Mouse (Mus musculus) heart, postnatal 10 days (tissue): ENCODE measurements around the gene Vps37c. TPM values are rescaled to one million over a fixed set of nuclear protein-coding genes. Genes with fewer than 3 reads are reported as not detected.

Experiments
- DNase-seq, 2 experiments: peaks; one replicate each; pipeline ENCODE4 v3.0.0; 2021
- intact Hi-C: fragments of 180-260 bp; cut with DNase I; formaldehyde crosslinking; loops from one replicate; pipeline ENCODE4 v1.15.1; 2025
- total RNA-seq, 2 experiments: library from RNA; stranded (reverse); gene quantifications; 2 replicates each; pipeline ENCODE4 v1.2.3; 2021

Vps37c gene
- total RNA-seq = 10 to 100 TPM; 23.3 to 27.1 TPM

DNA sequence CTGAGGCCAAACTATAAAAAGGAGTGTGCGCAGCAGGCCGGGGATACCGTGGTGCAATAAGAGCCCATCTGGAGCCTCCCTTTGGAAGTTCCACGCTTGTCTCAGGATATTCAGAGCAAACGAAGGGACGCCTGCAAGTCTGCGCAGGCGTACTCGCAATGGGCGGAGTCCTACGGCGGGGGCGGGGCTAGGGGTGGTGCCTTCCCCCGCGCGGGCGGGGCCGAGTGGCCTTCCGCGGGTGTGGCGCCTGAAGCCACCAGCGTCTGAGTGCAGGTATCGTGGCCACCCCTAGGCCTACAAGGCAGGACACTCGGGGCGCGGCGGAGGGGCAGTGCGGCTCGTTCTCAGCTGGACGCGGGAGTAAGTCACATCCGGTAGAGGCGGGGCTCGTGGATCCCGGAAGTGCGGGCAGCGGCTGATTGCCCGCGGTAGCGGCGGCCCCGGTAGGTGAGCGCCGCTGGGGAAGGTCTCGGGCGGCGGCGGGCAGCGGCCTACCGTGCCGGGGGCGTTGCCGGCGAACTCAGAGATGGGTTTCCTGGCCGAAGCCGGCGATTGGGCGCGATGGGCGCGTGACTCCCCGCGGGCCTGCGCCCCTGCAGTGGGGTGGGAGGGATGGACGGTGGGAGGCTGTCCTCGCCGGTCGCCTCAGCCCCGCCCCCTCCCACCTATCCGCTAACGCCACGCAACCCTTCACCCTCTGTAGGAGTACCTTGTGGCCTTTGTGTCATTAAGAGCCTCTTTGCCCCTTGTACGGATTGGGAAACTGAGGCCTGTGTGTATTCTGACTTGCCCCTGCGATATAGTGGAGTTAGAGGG, at the start of gene Vps37c:
Vps37c (plus strand) TSS at position 199 of the 816 bp plus-strand sequence.
- DNase-seq = peak; percentile 97 to 98
- intact Hi-C loops = no loop called here

DNA sequence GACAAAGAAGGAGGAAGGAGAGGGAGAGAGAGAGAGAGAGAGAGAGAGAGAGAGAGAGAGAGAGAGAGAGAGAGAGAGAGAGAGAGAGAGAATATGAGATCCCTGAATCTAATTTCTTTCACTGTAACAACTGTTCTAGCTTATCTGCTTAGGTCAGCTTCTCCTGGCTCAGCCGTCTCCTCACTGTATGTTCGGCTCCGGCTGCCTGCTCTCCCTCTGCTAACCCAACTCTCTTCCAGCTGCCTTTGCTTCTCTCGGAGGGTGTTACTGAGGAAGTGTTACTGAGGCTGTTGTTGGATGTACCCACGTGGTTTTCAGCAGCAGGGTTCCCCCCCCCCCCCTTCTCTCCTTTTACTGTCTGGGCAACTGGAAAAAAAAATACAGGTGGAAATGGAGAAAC, 48.5 kb upstream of the Vps37c start:
- DNase-seq = no peak

DNA sequence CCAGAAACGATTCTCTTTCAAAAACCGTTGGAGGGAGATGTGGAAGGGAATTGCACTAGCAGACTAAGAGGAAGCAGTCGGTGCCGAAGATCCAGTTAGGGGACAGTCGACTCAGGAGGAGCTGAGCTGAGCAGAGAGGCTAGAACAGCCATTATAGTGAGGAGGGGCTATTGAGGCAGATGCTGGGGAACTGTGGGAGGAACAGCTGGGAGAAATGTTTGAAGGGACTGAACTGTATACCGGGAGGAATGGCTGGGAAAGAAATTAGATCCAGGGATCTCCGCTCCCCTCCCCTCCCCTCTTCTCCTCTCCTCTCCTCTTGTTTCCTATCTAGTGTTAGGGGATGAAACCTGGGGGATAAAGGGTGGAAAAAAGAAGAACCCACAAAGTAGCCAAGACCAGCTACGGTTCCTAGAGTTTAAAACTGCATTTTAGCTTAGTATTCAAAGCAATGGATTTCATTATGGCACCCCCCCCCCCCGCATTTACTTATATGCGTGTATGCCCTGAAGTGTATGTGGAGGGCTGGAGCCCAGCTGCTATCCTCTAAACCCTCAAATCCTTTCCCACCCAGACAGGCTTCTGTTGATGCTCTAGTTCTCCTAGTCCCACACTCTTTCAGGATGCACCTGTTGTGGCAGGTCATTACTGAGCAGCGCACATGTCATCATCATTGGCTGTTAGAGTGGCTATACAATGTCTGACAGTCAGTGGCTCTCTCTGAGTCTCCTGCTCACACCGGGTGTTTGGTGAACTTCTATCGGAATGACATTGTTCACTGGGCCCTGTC, 47.8 kb upstream of the Vps37c start:
- DNase-seq = no peak
- intact Hi-C loops = no loop called here

More for the DNA sequence above, 48.5 kb upstream of the Vps37c start:
- intact Hi-C loops = no loop called here

DNA sequence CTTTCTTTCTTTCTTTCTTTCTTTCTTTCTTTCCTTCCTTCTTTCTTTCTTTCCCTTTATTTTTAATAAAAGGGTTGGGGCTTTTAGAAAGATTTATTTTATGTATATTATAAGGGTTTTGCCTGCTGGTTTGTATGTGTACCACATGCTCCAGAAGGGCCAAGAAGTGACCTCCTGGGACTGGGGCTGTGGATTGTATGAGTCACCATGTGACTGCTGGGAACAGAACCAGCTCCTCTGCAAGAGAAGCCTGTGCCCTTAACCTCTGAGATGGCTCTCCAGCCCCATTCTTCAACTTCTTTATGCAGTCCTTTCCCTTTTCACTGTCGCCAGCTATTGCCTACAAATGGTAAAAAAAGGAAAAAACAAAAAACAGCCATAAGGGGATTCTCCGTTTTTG, 42.9 kb upstream of the Vps37c start:
- peak; percentile 34 to 47 for DNase-seq

DNA sequence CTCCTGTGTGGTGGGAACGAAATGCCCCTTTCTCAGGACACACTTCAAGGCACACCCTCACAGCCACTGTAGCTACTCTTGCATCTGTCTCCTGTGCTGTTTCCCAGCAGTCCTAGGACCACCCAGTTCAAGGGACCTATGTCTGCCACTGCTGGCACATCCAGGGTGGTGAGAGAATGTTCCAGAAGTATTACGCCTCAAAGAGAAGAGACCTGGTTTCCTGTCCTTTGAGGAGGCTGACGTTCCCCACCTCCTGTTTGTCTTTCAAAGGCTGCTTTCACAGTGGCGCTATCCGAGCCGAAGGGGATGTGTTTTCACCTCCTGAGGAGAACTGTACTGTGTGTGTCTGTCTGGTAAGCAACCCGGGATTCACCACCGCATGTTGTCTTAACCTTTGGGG, 40.4 kb upstream of the Vps37c start:
- intact Hi-C loops = no loop called here
- no peak for DNase-seq

More for the DNA sequence above, 42.9 kb upstream of the Vps37c start:
- intact Hi-C loops = no loop called here

DNA sequence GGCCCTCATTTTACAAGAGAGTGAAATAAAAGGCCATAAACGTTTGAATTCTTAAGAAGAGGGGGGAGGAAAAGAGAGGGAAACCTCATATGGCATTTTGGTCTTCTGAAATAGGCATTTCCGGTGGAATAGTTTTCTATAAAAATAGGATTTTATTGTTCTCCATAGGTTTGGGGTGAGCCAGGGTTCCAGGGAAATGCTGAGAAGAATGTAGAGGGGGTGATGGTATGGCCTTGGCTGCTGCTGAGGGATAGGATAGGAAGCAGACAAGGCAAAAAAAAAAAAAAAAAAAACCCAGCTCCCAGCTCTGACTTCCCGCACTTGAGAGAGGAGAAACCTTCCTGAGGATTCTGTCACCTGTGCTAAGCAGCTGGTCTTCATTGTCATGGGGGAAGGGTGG, 32.5 kb upstream of the Vps37c start:
- DNase-seq = no peak
- intact Hi-C loops = no loop called here

DNA sequence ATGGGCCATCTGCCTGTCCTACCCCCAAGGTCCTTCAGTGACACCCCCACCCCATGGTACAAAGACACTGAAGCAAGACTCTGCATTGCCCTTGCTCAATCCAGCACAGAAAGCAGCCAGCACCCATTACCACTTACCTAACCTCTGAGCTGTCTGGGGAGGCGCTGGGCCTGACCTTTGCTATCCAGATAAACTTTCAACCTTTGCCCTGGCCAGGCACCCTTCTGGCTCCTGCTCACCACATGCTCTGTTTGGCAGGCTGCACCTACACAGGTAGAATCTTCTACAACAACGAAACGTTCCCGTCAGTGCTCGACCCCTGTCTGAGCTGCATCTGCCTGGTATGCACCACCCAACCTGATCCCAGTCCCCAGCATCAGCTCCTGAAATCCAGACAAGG, 30.8 kb upstream of the Vps37c start:
- intact Hi-C loops = no loop called here
- DNase-seq = no peak

DNA sequence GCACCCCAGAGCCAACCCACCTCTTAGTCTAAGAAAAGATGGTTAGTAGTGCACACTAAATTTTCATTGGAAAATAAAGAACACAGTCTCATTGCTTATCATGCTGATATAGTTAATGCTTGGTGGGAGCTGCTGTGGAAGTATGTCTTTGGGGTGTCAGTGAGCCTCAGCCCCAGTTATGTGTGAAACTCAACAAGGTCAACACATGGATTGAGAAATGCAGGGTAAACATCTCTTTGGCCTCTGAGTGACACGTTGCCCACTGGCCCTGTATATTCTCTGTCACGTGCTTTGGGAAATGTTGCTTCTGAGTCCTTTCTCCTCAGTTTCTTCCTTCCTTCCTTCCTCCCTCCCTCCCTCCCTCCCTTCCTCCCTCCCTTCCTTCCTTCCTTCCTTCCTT, 30.1 kb upstream of the Vps37c start:
- intact Hi-C loops = no loop called here
- no peak for DNase-seq

DNA sequence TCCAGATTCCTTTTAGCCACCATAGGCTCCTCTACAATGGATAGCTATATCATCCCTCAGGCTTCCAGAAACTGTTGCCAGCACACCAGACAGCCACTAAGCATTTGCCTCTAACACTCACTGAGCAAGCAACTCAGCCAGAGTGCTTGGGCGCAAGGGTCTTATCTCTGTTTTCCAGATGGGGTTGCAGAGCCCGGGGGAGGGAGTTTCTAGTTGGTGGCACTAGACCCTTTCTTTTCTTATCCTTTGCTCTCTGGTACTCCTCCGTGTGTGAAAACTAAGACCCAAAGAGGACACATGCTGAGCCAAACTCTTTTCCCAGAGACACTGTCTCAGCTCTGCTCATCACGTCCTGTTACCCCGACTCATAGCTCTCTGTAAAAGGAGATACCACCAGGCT, 27.2 kb upstream of the Vps37c start:
- intact Hi-C loops = no loop called here
- DNase-seq = no peak

DNA sequence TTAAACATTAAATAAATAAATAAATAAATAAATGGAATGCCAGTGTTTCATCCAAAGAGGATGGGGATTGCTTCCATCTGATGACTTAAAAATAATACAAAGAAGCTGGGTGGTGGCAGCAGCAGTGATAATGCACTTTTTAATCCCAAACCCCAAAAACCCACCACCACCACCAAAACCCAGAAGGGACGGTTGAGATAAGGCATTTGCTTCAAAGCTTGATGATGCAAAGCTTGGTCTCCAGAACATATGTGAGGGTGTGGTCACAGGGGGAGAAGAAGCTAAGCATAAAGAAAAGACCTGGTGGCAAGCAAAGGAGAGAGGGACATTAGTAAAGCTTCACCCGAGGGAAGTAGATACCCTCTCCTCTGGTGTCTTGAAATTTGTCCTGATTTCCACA, 26.6 kb upstream of the Vps37c start:
- no peak for DNase-seq
- intact Hi-C loops = no loop called here

DNA sequence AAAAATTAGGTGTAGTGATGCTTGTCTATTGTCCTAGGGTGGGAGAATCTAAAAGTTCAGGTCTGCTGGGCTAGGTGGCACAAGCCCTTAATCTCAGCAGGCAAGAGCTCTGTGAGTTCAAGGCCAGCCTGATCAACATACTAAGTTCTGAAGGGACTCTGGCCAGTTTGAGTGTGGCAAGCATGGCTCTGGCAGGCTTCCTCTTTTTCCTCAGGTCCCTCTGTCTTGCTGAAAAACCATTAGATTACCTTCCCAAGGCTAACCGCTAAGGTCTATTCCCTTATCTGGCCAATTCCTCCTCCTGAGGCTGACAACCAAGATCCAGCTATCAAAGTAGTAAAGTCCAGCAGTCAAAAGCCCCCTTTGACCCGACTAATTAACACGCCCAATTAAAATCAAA, 25.9 kb upstream of the Vps37c start:
- intact Hi-C loops = no loop called here
- DNase-seq = no peak

DNA sequence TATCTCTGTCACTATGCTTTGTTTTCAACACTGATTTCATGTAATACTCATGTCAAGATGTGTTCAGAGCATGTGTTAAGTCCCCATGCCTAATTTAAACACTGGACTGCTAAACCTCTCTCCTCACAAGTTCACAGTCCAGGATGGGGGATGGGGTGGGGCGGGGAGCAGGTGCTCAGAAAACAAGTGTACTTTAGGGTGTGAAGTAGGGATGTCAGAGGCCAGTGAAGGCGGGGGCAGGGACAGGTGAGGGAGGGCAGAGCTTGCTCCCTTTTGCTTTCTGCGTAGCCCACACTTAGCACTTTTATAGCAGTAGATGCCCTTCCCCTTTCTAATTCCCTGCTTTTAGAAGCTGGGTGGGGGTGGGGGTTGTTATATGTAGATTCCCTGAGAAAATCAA, 23.4 kb upstream of the Vps37c start:
- no peak for DNase-seq
- intact Hi-C loops = loop anchor here (1.0 to 5.0 kb wide), 3 partner anchors 42 to 314 kb away; no protein-coding TSS in a partner anchor

DNA sequence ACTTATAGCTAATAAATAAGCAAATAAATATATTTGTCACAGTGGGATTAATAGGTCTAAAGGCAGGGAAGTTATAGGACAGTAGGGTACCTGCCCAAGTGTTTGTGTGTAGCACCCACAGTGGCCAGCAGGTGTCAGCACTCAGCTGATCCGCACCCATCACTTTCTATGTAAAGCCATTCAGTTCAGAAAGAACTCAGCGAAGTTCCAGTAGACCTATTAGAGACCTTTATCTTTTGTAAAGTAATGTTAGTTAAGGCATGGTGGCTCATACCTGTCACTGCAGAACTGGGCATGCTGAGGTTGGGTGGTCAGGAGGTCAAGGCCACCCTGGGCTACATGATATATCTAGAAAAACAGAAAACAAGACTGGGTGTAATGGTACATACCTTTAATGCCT, 23.0 kb upstream of the Vps37c start:
- DNase-seq = peak; percentile 68 to 84
- intact Hi-C loops = loop anchor here (1.0 to 5.0 kb wide), 3 partner anchors 42 to 314 kb away; no protein-coding TSS in a partner anchor

DNA sequence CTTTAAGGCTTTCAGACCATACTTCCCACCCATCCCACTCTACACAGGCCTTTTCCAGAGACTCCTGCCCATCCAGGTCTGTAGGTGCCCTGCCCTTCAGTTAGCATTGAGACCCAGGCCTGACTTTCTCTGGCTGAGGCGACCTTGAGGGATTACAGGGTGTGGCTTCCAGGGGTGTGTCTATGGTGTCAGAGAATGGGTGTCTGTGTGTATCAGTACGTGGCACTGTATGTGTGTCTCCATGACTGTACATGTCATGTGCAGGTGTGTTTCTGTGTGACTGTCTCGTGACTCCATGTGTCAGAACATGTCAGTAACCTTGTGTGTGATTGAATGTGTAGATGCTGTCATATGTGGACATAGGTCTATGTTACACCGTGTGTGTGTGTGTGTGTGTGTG, 17.2 kb upstream of the Vps37c start:
- DNase-seq = no peak
- intact Hi-C loops = no loop called here

DNA sequence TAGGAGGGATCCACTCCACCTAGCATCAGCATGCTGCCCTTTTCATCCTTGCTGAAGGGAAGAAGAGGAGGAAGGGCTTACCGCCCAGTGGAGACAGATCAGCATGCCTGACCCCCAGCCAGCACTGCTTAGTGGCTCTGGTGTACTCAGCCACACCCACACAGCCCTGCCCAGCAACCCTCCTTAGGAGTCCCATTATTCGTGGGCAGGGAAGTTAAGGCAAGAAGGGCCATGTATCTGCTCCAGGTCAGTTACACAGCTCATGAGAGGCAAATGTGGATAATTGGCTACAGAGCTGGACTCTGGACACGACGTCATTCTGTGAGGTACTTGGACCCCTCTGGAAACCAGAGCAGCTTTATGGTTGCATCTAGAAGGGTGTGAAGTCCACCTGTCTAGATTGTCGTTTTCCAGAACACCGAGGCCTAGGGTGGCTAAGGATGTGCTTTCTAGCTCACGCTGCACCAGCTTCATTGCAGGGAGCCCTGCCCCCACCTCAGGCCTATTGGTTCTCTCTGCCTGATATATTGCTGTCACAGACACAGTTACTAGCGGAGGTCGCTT, 16.6 kb upstream of the Vps37c start:
- intact Hi-C loops = no loop called here
- DNase-seq = no peak

DNA sequence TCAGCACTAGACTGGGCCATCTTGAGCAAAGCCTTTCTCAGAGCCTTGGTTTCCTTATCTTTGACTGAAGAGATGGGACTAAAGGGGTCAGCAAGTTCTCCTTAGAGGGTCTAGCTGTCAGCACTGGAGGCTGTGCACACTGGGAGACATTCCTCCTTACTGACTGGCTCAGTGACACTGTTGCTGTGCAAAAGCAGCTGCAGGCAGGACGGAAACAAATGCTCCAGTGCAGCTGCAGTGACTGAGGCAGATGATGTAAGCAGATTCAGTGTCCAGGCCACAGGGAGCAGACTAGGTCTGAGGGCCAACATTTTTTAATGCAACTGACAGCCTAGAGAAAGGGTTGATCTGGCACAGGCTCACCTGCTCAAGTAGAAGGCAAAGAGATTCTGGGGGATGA, 15.3 kb upstream of the Vps37c start:
- intact Hi-C loops = no loop called here
- no peak for DNase-seq

DNA sequence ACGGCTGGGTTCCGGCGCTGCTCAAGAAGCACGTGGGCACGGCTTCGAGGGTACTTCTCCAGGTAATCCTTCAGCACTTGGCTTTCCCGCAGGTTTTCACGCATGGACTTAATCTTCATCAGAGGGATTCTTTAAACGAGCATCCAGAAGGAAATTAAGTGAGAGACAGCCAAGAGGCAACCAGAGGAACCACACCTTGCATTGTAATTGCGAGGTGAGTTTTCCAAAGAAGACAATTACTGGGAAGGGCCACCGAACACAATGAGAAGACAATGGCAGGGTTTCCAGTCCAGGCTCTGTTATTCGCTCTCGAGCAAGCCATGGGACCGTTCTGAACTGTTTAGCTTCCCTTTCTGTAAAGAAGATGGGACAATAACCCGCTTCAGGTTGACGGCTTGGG, 11.9 kb upstream of the Vps37c start:
- intact Hi-C loops = no loop called here
- no peak for DNase-seq

DNA sequence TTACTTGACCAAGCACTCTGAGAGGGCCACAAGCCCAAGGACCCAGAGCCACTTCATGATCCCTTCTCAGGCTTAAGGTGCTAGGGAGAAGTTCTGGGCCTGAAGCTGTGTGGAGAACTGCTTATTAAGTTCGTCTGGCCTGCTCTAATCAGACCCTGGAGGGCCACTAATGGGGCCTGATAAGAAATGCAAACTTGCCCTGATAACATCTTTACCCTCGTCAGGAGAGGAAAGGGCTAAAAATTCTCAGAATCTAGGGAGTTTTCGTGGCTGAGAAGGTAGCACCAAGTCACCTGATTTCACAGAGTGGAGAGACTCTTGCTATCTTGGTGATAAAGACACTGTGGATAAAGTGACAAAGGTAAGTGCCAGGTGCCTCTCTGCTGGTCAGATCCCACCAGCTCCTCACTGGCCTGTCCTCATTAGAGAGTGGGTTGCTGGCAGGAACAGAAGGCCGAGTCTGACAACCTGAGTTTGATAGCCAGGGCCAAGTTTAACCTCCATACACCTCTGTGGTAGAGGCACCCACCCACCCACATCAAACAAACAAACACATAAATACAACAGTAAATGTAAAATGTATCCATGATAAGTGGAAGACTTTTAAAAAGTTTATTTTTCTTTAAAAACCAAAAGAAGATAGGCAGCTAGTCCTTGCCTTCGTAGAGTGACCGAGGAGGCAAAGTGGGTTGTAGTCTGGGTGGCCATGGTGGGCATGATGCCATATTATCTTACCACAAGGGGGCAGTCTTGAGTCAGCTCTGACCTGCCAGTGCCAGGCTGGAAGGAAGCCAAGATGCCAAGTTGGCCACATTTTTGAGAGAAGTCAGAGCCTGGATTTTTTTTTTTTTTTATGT, 10.4 kb upstream of the Vps37c start, which contains the start of gene Pga5:
Pga5 (minus strand) TSS at position 157 of the 857 bp plus-strand sequence.
- DNase-seq = peak; percentile 79 to 91
- intact Hi-C loops = loop anchor here (1.0 kb wide), 1 partner anchor 31 kb away; no protein-coding TSS in a partner anchor

DNA sequence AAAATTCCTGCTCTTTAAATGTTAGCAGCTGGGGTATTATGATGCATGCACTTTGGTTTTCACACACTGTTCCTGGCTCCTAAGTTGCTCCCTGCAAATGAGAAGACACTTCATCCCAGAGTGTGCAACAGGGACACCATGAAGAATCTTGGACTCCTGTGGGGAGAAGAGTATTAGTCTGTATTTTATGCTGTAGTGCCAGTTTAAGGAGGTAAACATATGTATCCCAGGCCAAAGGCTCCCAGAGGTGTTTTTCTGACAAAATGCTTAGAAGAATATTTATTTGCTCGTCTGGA, 9.8 kb upstream of the Vps37c start:
- intact Hi-C loops = loop anchor here (1.0 kb wide), 1 partner anchor 31 kb away; no protein-coding TSS in a partner anchor
- DNase-seq = no peak

DNA sequence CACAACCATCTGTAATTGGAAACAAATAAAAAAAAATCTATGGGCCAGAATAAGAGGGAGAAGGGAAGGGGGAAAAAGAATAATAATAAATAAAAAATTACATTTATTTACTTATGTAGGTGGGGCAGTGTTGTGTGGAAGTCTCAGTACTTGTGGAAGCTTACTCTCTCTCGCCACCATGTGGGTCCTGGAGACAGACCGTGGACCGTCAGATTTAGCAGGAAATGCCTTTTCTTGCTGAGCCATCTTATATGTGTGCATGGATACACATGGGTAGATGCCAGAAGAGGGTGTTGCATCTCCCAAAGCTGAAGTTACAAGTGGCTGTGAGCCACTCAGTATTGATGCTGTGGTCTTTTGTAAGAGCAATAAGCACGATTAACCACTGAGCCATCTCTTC, 7.0 kb upstream of the Vps37c start:
- intact Hi-C loops = no loop called here
- DNase-seq = no peak

DNA sequence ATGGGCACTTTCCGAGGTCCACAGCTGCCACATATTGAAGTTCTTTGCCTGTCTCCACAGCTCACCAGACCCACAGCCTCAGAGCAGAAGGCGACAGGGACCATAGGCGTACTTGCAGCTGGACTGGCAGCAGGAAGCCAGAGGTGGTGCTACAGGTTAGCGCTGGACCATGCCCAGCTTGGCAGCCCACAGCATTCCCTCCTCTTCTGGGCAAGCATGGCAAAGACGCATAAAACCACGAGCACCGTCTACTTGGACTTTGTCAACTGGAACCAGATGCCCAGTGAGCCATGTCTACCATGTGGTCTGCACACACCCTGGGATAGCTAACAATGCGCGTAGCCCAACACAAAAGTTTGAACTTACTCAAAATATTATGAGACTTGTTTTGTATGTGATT, 3.5 kb upstream of the Vps37c start:
- intact Hi-C loops = no loop called here
- no peak for DNase-seq
